Mouse (Mus musculus): Measurements from ENCODE around the gene Fez1.
A peak's percentile ranks its signal among the peaks of the same experiment; 100 is the strongest.

Fez1 gene

DNA sequence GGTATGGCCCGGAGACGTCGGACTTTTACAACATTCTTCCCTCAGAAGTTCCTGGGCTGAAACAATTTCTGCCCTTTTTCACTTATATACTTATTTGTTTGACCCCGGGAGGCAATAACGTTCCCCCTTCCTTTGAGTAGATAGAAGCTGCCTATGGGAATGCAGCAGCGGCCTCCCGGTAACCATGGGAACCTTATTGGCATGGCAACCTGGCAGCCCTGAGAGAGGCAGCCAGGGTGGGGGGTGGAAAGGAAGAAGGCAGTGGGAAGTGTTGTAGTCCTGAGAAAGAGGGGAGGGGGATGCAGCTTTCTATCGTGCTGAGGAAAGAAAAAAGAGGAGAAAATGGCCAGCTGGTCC, at the start of gene Fez1:
Fez1 (plus strand) TSS at position 221 of the 357 bp plus-strand sequence.
- peak; percentile 85 to 89 for DNase-seq (ENCODE audit: low spot score in 2 of 2)

DNA sequence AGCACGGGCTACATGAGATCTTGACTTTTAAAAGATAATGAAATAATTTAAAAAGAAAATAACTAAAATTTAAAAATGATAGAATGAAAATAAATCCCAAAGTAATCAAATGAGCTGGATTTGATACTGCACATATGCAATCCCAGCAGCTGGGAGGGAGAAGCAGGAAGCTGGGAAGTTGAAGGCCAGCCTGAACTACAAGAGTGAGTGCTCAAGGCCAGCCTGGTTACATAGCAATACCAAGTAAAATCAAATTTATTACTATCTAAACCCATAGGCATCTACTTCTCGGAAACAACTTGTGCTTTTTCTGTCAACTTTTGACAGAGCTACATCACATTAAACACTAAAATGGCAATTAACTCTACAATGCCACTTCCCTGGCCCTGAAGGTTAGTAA, 37.7 kb upstream of the Fez1 start:
- DNase-seq (ENCODE audit: low spot score in 2 of 2) = no peak

DNA sequence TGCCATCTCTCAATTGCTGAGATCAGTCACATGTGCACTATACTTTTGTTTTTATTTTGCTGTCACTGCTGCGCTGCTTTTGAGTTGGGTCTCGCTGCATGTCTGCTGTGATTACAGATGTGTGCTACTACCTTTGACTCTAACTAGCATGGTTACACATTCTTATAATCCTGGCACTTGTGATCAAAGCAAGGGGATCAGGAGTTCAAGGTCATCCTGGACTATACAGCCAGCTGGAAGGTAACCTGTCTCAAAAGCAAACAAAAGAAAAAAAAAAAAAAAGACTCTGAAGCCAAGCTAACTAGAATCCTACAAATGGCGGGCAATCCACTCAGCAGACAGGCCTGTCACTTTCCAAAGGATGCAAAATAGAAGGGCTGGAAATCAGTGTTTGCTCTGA, 29.5 kb upstream of the Fez1 start:
- no peak for DNase-seq (ENCODE audit: low spot score in 2 of 2)

DNA sequence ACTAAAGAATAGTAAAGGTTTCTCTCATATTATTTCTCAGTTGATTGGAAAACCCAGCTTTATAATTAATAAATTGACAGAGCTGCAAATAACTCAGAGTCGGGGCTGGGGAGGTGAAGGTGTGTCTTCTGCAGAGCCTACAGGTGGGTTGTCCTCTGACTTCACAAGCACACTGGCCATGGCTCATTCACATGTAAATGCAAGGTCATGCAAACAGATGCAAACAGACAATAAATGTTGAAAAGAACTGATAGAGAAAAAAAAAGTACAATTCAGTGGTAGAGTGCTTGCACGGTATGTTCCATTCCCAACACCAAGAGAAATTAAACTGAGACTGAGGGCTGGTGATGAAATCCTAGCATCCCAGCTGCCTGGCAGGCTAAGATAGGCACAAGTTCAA, 27.2 kb upstream of the Fez1 start:
- DNase-seq (ENCODE audit: low spot score in 2 of 2) = no peak

DNA sequence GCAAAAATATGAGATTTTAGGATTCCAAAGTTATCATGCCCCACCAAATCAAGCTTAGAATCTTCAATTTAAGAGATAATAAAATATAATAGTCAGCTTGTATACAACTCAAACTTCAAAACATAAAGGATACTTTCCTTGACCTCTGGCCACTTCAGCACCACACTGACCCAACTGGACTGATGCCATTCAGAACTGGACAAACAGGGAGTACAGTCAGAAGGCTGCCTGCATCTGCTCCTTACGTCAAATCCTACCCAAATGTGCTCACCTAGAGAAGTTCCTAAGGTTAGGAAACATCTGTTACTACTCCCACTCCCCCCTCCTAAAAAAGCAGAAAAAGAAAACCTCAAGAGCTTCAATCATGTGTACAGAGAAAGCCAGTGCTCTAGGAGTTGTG, 26.1 kb upstream of the Fez1 start:
- DNase-seq (ENCODE audit: low spot score in 2 of 2) = no peak

DNA sequence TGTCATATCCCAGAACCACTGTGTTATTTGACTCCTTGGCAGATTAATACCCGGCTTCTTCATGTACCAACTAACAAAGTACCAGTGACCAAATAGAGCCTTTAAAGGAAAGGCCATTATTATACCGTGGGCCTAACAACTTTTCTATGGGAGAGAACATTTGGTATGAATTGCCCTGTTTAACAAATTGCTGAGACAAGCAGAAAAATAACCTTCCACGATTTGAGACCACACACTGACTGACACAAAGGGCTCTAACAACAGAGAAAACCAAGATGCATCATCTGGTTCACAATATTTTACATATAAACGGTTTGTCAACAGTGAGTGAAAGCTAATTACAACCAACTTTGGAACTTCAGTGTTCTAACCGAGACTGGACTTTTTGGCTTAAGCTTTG, 25.4 kb upstream of the Fez1 start:
- DNase-seq (ENCODE audit: low spot score in 2 of 2) = no peak

DNA sequence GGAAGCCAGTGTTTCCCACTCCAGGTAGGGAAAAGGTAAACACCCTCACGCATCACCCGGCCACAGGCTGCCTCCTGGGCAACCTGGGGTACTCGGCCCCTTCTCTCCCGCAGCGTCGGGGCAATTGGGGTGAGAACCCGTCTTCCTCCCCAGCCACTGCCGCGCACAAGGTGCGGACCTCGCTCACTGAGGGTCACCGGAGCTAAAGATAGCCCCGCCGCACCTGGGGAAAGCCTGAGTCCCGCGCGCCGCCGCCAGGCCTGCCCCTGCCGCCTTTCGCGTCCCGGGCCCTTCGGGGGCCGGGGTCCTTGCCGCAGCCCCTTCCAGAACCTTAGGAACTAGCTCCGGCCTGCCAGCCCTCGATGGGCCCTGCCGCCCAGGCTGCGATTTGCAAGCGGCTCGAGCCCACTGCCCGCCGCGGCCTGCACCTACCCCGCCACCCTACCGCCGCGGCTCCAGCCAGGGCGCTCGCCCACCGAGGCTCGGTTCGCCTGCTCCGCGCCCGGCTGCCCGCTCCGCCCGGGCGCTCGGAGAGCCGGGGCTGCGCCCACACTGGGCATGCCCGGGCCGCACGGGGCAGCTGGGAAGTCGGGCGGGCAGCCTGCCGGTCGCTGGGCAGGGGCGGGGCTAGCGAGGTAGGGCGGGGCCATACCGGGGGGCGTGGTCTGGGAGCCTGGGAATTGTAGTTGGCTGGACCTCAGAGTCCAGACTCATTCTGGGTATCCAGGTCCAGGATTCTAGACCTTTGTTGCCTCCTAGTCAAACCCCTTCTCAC, 24.7 kb upstream of the Fez1 start, which contains the start of gene Ei24:
Ei24 (minus strand) TSS at position 613 of the 775 bp plus-strand sequence.
- peak; percentile 72 to 90 for DNase-seq (ENCODE audit: low spot score in 2 of 2)

DNA sequence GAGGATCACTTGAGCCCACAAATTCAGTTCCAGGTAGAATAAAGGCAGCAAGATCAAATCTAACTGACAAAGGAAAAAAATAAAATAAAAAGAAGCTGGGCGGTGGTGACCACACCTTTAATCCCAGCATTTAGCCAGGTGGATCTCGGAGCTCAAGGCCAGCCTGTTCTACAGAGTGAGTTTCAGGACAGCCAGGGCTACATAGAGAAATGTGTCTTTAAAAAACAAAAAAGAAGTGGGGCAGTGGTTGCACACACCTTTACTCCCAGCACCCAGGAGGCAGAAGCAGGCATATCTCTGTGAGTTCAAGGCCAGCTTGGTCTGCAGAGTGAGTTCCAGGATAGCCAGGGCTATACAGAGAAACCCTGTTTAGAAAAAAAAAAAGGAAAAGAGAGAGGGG, 19.7 kb upstream of the Fez1 start:
- no peak for DNase-seq (ENCODE audit: low spot score in 2 of 2)

DNA sequence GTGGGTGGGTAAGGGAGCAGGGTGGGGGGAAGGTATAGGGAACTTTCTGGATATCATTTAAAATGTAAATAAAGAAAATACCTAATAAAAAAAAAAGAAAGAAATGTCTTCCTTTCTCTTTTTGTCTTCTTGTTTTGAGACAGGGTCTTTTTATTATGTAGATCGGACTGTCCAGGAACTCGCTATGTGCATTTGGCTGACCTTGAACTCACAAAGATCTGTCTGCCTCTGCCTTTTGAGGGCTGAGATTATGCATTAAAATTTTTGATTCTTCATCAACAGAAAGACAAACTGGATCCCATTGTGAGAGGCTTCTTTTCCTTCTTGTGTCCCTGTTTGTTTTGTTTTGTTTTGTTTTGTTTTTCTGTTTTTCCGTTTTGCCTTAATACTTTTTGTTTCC, 18.7 kb upstream of the Fez1 start:
- DNase-seq (ENCODE audit: low spot score in 2 of 2) = no peak

DNA sequence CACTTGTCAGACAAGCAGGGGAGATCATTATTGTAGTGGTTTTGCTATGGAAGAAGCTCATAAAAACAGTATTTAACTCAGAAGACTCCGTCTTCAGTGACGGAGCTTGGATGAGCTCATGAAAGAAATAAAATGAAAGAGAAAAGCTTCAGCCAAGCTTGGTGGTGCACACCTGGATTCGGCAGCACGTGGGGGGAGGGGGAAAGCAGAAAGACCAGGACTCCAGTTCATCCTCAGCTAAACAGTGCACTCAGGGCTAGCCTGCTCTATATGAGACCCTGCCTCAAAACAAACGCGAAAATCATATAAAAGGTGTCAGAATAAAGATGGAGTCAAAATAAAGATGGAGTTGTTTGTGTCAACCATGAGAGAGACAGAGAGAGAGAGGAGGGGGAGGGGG, 18.3 kb upstream of the Fez1 start:
- DNase-seq (ENCODE audit: low spot score in 2 of 2) = no peak

DNA sequence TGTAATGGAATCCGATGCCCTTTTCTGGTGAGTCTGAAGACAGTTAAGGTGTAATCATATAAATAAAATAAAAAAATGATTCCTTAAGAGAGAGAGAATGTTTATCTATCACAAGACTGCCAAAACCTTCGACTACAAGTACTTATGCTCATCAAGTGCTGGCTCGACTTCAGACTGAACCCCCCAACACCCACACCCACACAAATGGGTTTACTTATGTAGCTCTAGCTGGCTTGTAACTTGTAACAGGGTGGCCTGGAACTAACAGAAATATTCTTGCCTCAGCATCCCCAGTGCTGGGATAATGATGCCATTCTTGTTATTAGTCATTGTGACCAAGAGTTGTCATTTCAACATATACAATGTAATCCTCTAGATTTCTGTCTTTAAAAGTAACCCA, 17.7 kb upstream of the Fez1 start:
- no peak for DNase-seq (ENCODE audit: low spot score in 2 of 2)

DNA sequence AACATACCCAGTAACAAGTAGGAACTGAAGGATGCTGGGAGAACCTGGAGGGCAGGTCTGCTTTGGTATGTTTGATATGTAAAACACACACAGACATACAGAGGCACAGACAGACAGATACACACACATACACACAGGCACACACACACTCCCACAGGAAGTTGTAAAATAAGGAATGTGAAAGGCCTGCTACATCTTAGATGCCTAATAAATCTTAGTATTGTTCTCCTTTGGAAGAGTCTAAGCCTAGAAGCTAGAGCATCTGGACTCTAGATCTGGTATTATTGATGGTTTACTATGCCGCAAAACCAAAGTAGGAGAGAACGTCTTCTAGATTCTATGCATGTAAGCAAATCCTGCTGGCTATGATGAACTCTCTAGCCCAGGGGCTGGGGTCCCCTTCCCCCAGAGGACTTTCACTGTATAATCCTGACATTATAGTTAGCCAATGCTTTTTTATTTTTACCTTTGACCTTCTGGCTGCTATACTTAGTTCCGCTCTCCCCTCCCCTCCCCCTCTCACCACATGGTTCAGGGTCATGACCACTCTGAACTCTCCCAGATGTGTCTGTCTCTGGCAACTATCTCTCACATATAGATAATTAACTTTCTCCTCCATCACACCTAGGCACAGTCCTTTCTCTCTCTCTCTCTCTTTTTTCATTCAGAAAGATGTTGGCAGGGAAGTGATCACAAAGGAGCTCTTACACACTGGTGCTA, 16.2 kb upstream of the Fez1 start:
- no peak for DNase-seq (ENCODE audit: low spot score in 2 of 2)

DNA sequence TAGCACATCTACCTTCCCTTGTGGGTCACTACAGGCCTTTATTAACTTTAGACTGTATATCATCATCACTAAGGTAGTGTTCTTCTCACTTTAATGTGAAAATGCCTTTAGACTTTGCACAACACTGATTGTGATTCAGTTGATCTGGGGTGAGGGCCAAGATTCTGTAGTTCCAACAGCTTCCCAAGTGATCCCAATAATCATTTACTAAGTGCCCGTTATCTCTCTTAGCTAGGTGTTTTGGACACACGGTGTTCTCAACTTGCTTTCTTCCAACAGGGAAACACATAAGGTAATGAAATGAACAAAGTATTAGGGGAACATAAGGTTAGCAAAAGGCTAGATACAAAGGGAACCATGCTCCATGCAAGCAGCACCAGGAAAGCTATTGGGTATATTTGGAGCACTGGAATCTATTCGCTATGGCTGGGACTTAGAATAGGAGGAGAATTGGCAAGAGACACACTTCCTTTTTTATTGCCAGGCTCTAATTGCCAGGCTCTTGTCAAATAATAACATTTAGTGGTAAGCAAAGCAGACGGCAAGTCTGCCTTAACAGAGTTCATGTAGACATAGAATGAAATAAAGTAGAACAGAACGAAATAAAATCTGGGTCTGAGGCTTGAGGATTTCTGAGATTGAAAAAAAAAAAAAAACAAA, 13.4 kb upstream of the Fez1 start:
- no peak for DNase-seq (ENCODE audit: low spot score in 2 of 2)

DNA sequence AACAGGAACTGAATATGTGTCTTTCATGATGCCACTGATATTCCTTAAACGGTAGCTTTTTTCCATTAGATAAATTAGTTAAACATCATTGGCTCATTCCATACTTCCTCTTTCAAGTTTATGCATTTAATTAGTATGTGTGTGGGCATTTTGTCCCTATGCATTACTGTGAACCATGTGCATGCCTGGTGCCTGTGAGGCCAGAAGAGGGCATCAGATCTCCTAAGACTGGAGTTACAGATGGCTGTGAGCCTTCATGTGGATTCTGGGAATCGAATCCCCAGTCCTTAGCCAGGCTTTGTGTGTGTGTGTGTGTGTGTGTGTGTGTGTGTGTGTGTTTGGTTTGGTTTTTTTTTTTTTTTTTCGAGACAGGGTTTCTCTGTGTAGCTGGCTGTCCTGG, 7.2 kb upstream of the Fez1 start:
- no peak for DNase-seq (ENCODE audit: low spot score in 2 of 2)

DNA sequence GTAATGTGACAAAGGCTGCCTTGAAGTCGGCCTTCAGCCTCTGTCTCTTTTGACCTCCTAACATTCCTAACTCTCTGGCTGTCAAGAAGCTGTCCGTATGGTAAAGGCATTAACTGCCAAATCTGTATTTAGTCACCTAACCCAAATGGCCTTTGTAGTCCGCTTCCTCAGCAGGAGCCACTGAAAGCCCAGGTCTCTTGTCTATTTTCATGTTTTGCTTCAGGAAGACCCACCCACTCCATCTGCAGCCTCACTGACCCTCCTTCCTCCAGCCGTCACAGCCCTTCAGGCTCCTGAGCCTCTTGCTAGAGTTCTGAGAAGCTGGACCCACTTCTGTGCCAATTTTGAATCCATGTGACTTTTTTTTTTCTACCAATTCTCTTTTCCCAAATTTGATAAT, 2.8 kb upstream of the Fez1 start:
- no peak for DNase-seq (ENCODE audit: low spot score in 2 of 2)

DNA sequence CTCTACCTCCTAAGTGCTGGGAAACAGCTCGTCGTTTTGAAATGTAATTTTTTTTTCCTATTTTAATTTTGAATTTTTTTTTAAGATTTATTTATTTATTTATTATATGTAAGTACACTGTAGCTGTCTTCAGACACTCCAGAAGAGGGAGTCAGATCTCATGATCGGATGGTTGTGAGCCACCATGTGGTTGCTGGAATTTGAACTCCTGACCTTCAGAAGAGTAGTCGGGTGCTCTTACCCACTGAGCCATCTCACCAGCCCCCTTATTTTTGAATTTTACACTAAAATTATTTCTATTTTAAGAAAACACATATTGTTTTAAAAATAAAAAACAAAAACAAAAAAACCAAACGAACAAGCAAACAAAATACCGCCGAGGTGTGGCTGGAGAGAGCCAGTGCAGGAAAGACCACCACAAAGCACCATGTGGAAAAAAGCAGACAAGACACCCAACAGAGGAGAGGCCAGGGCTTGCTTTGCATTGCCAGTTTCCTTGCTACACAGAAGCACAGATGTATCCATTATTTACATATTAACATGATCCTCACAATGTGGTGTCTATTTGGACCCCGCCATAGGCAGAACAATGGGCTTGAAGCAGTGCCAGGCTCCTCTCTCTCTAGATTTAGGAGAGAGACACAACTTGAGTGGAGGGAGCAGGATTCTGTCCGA, 558 bp upstream of the Fez1 start:
- DNase-seq (ENCODE audit: low spot score in 2 of 2) = peak in 1 of 2 experiments; percentile 12

DNA sequence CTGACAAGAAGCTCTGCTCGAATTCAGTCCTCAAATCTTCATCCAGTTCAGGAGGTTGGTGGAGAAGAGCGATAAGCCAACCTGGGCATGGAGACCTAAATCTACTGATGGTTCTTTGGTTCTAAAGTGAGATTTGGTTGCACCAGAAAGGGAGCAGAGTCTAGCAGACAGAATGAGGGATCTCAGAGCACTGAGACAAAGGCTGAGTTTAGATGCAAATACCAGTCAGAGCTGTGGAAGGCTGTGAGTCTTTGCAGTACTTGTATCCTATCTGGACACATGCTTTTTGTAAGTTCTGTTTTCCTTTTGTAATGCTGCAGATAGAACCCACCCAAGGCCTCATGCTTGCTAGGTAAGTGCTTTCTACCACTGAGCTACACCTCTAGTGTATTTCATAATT, 360 bp downstream of the Fez1 start:
- peak in 1 of 2 experiments; percentile 17 for DNase-seq (ENCODE audit: low spot score in 2 of 2)

DNA sequence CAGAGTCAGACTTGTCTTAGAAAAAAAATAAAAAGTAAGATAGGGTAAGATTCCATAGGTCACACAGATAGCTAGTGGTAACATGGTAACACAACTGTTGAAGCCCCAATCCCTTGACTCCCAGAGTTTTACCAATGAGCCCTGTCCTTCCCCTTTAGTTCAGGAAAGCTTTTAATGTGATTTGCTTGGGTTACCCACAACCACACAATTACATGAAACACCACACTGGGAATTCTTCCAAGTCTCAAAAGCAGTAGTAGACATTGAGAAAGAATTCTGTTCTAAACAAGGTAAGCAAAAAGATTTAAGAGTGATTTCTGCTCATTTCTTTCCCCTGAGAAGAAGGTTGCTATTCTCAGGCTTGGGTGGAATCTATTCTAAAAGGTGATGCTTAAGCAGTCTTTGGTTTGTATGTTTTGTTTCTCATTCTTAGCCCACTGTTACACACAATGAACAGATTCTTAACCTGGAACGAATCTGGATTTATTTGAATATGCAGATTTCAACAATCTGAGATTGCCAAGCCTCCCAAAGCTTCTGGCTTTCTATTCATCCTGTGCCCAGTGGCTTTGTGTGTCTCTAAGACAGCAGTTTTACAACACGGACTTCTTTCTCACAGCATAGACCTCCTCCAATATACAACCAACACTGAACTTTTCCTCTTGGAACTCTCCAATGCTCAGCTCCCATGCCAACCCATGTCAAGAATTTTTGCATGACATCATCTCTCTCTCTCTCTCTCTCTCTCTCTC, 5.1 kb downstream of the Fez1 start:
- DNase-seq (ENCODE audit: low spot score in 2 of 2) = no peak

DNA sequence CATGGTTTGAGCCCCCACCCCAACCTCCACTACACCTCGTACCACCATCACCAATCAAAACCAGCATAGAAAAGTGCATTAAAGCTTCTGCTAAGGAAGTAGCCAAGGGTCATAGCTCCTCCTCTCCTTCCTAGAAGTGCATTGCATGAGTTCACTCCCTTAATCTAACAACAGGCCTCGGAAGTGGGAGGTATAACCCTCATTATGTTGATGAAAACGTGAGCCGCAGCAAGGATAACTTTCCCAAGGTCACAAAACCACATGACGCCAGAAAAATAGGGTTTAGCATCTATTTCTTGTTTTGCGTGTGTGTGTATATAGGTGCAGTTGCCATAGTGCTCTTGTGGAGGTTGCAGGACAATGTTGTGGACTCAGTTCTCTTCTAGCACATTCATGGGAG, 9.7 kb downstream of the Fez1 start:
- DNase-seq (ENCODE audit: low spot score in 2 of 2) = no peak

DNA sequence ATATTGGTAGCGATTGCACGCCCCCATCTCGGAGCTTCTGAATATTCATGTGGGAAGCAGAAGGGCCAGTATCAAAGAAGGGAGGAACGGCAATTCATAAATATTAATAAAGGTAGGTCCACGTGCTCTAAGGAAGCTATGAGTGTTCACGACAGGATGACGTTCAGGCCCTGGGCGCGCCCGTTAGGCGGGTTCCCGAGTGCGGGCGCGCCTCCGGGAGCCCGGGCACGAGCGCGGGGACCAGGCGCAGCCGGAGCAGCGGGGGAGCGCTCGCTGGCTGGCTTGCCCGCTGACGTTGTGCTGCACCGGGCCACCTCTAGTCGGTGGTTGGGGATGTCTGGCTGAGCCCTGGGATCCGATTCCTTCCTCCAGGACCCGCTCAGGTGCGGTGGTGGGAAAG, 10.9 kb downstream of the Fez1 start:
- peak; percentile 83 to 85 for DNase-seq (ENCODE audit: low spot score in 2 of 2)

DNA sequence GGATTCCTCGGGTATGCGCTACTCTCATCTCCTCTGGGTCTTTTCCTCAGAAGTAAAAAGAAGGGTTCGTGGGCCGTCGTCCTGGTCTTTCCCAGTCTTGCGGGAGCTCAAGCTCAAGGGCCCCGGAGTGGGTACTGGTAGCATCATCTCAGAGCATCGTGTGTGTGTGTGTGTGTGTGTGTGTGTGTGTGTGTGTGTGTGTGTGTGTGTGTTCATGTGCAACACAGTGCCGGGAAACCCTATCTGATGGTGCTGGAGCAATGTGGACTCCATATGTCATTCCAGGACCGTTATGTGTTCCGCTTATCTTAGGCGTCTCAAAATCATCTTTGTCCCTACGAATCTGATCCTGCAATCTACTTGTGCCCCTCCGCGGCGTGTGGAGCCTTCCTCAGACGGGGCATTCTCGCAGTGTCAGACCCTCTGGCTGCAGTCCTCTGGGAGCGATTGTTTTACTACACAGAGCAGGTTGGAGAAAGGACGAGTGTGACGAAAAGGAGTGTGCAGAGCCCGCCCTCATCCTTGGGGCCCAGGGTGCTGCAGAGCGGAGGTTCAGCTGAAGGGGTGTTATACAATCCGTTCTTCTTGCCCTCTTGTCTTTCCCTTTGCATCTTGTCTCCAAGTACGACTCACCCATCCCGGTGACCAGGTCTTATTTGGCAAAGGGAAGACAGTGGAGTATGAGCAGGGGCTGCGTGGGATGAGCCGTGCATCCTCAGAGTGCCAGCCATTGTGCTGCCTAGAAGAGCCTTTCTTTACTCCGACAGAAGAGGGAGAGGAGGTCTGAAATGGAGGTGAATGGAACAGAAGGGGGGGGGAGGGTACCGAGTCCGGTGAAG, 11.6 kb downstream of the Fez1 start:
- DNase-seq (ENCODE audit: low spot score in 2 of 2) = peak; percentile 46 to 61
